Mouse (Mus musculus) G1E-ER4 (cell line): Measurements from ENCODE around the gene Eif4g2. TPM values are rescaled to one million over a fixed set of nuclear protein-coding genes. Genes with fewer than 3 reads are reported as not detected.

ENCODE experiments used
- GATA1 ChIP-seq: IDR thresholded peaks from one replicate; pipeline ENCODE4 v1.8.0; 2012; ENCODE audit warnings: low read length, inconsistent platforms
- polyA plus RNA-seq: library from polyadenylated mRNA; stranded (reverse); fragments of >175 nt; gene quantifications from 2 replicates; pipeline ENCODE4 v1.2.3, GENCODE M21; 2012

Gene Eif4g2
- 2,405 and 2,732 TPM in 2 replicates for polyA plus RNA-seq

- no peak for TF ChIP-seq GATA1
Measured at GRCm38 (mm10) chr7:111082822-111083732, at the start of gene Eif4g2. Gene Eif4g2, minus strand, starts transcription at chr7:111083030.

DNA sequence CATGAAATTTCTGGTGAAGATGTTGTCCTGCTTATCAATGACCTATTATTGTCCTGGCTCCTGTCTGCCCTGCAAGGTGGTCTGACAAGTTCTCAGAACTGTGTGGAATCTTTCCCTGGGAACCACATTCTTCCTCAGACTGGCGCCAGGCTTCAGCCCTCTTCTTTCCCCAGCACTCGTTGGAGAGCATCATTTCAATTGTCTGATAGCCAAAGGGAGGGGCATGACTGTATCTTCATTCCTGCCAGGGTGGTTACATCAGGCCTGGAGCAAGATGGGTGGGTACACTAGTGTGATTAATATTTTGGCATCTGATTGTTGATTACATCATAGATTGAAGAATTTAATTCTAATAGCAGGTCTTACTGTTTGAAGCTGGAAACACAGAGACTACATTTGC is 49.8 kb upstream of the Eif4g2 start:
- TF ChIP-seq GATA1, result no peak

DNA sequence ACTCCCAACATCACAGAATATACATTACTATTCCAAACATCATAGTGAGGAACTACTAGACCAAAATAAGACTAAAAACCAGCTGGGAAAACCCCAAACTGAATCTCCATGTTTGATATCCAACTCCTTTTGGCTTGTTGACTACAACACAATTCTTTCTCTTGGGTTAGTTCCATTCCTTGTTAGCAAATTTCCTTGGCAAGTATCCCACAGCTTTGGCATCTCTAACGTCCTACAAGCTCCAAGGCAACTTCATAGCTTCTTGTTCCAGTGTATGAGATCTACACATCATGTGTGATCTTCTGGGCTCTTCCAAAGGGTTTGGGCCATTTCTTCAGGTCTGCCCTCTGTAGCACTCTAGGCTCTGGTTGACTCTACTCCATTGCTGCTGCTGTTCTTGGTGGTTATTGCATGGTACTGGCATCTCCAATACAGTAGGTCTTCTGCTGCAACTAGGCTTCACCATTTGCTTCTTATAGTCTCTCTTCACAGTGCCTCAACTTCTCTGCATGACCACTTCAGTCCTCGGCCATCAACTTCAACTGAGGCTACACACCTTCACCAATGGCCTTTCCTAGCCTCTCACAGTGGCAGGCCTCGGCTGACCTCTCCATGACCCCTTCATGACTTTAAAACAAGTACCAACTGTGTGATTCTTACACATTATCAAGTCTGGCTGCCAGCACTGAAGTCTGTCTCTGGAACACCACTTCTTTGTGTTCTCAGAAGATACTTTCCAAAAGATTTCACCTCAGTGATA is 44.0 kb upstream of the Eif4g2 start:
- no peak for TF ChIP-seq GATA1

GRCm38 (mm10) chr7:111123761-111124546 is 41.1 kb upstream of the Eif4g2 start:
- no peak for TF ChIP-seq GATA1

DNA sequence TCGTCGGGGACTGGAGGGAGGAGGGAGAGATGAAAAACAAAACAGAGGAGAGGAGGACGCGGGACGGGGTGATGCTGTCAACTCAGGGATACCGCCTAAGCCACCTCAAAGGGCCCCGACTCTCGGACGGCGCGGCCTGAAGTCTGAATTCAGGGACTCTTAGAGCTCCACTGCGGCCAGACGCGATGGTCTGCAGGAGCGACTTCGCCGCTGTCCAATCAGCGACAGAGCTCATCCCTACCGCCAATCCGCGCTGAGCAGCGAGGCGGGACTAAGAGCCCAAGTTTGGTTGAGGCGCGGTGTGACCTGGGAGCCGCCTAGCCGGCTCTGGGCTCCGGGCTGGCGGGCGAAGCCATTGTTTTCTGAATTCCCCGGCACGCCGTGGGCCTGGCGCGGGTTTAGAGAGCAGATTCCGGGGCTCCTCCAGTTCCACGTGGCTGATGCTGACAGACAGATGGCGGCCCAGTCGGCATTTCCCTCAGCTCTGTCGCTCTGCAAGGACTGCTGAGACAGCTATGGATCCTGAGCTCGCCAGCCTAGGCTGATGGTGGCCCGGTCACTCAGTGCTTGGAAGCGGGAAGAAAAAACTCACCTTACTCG is 39.8 kb upstream of the Eif4g2 start:
- TF ChIP-seq GATA1, result no peak

- no peak for TF ChIP-seq GATA1
Measured at GRCm38 (mm10) chr7:111122084-111122530, 39.3 kb upstream of the Eif4g2 start.

DNA sequence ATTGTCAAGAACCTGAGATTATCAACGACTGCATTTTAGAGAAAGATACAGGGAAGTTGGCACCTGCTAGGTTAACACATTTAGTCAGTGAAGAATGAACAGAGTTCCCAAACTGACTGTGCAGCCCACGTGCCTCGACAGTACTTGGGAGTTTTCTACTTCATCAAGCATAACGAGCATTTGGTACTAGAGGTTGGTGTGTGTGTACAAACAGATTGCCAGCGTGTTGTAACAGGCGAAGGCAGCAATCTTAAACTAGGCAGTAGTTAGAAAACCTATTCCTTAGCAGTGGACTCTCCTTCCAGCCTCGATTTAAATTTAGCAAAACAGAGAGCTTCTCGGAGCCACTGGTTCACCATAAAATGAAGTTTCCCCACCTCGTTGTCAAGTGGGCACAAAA is 38.7 kb upstream of the Eif4g2 start:
- no peak for TF ChIP-seq GATA1

DNA sequence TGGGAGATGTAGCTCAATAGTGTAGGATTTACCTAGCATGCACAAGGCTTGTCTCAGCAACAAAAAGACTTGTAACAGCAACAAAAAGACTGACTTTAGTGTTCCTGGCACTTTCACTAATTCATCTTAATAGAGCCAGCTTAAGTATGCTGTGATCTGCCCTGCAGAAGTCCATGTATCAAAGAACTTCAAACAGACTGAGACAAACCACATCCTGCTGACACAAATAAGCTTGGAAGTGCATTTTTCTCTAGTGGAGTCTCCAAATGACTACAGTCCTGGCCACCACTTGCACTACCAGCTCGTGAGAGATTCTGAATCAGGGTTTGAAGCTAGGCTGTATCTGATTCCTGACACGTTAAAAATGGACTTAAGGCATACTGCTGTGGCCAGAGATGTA is 26.7 kb upstream of the Eif4g2 start:
- TF ChIP-seq GATA1, result no peak

- TF ChIP-seq GATA1, result no peak
Measured at GRCm38 (mm10) chr7:111109161-111109560, 26.3 kb upstream of the Eif4g2 start.

DNA sequence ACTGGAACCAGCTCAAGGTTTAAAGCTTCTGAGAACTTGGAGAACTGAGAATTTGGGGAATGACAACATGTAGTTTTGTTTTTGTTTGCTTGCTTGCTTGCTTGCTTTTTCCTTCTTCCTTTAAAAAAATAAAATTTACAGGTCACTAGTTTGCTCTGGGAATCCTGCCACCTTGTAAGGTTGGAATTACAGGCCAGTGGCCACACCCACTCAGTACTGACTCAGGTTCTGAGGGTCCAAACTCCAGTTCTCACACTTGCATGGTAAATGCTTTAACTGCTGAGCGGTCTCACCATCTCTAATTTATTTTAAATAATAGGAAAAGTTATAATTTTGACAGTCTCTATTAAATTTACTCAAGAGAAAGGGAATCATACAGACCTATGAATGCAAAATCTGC is 15.4 kb upstream of the Eif4g2 start:
- TF ChIP-seq GATA1, result no peak

GRCm38 (mm10) chr7:111095169-111095568 is 12.3 kb upstream of the Eif4g2 start:
- TF ChIP-seq GATA1, result no peak

DNA sequence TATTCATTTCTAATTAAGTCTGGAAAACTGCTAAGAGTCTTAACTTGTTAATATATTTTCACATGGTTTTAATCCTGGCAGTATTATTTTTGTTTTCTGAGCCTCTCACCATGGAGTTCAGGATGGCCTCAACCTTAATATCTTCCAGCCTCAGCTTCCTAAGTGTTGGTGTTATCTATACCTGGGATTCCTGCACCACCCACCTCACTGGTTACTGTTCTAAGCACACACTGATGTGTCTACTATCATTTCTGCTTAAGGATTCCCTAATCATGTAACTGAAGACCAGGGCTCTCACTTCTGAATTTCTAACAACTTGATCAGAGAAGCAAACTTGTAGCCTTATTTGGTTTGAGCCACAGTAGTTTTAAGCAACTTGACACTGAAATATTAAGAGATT is 2.3 kb upstream of the Eif4g2 start:
- no peak for TF ChIP-seq GATA1

DNA sequence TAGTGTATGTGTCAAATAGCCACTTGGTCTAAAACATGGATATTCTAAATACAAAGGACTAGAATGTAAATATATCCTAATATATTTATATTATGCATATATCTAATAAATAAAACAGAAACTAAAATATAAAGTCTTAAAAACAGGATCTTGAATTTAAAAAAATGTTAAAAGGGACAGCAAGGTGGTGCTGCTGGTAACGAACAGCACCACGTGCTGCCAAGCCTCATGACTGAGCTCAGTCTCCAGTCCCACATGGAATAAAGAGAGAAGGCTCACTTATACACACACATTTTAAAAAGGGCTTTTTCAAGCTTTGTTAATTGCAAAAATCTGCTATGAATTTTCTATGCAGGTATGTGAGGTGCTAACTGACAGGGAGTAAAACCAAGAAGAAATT is 1.6 kb upstream of the Eif4g2 start:
- no peak for TF ChIP-seq GATA1

DNA sequence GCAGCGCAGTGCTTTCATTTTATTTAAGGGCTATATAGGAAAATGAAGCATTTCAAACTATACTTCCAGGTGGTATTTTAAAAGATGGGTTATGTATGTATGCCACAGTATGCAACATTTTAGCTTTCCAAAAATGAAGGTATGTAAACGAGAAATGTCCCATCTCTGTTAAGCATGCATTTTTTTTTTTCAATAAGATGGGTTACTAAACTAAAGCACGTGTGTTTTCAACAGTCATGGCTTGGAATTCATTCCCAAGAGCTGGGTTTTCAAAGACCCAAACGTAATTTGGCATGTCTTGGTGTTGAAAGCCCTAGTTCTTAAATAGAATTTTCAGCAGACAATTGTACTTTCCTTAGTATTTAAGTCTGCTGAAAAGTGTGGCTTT is 897 bp upstream of the Eif4g2 start:
- no peak for TF ChIP-seq GATA1
